Mouse (Mus musculus) G1E (cell line): ENCODE measurements around the gene 1810009A15Rik. TPM values are rescaled to one million over a fixed set of nuclear protein-coding genes. Genes with fewer than 3 reads are reported as not detected.

Source experiments
- ATAC-seq: 2 replicates; pipeline ENCODE4 v1.8.0; 2016; ENCODE audit warnings: mild to moderate bottlenecking; ENCODE audit not compliant: insufficient number of reproducible peaks, poor library complexity, low FRiP score, severe bottlenecking; ENCODE audit errors: extremely low read depth
- DNase-seq: peaks from one replicate; pipeline ENCODE4 v3.0.0; 2012; ENCODE audit warnings: low spot score
- H3K27me3 ChIP-seq: 2 replicates; pipeline ENCODE4 v1.6.1; 2012; ENCODE audit warnings: mild to moderate bottlenecking, low read length, inconsistent platforms; ENCODE audit not compliant: insufficient read depth
- H3K36me3 ChIP-seq: replicated peaks from 2 replicates; pipeline ENCODE3; 2012; ENCODE audit warnings: mild to moderate bottlenecking, inconsistent platforms
- H3K4me1 ChIP-seq: 2 replicates; pipeline ENCODE4 v1.6.1; 2012; ENCODE audit warnings: low read depth, low read length, inconsistent platforms, mixed read lengths; ENCODE audit not compliant: insufficient read depth
- H3K4me3 ChIP-seq: 2 replicates; pipeline ENCODE4 v1.5.1; 2012; ENCODE audit warnings: low read depth, mild to moderate bottlenecking, inconsistent platforms, low read length, moderate library complexity, mixed read lengths
- H3K9me3 ChIP-seq: replicated peaks from 2 replicates; pipeline ENCODE4 v1.6.1; 2012; ENCODE audit warnings: inconsistent platforms
- CTCF ChIP-seq: IDR thresholded peaks from 2 replicates; pipeline ENCODE4 v1.5.1; 2012; ENCODE audit warnings: low read depth, low read length, inconsistent platforms, mixed read lengths
- GATA1 ChIP-seq: IDR thresholded peaks from 2 replicates; pipeline ENCODE4 v1.6.1; 2012; ENCODE audit warnings: borderline replicate concordance, low read length, inconsistent platforms, mixed read lengths
- GATA2 ChIP-seq: IDR thresholded peaks from 2 replicates; pipeline ENCODE4 v1.6.1; 2012; ENCODE audit warnings: low read depth, low read length, inconsistent platforms, borderline replicate concordance
- POLR2AphosphoS5 ChIP-seq: IDR thresholded peaks from 2 replicates; pipeline ENCODE4 v1.6.1; 2012; ENCODE audit warnings: low read depth, low read length, inconsistent platforms; ENCODE audit not compliant: insufficient replicate concordance
- TAL1 ChIP-seq: conservative IDR thresholded peaks from 2 replicates; pipeline ENCODE4 v1.6.1; 2012; ENCODE audit warnings: low read depth, low read length, inconsistent platforms, mixed read lengths
- polyA plus RNA-seq: library from polyadenylated mRNA; stranded (reverse); fragments of >175 nt; gene quantifications from 2 replicates; pipeline ENCODE4 v1.2.3, GENCODE M21; 2012
- total RNA-seq, 2 experiments: library from RNA; stranded (forward) in 1 of 2; stranded (reverse) in 1 of 2; fragments of 200-1000 nt in 1 of 2; fragments of >200 nt in 1 of 2; fragmentation: Nextera tagmentation in 1 of 2; gene quantifications; 2 replicates each; pipeline ENCODE4 v1.2.3; 2014 to 2017

Gene 1810009A15Rik
- total RNA-seq (2014; fragmentation: Nextera tagmentation), result 53.0 and 65.4 TPM in 2 replicates
- total RNA-seq (2017), result 84.9 and 104 TPM in 2 replicates
- 66.1 and 85.7 TPM in 2 replicates for polyA plus RNA-seq

DNA sequence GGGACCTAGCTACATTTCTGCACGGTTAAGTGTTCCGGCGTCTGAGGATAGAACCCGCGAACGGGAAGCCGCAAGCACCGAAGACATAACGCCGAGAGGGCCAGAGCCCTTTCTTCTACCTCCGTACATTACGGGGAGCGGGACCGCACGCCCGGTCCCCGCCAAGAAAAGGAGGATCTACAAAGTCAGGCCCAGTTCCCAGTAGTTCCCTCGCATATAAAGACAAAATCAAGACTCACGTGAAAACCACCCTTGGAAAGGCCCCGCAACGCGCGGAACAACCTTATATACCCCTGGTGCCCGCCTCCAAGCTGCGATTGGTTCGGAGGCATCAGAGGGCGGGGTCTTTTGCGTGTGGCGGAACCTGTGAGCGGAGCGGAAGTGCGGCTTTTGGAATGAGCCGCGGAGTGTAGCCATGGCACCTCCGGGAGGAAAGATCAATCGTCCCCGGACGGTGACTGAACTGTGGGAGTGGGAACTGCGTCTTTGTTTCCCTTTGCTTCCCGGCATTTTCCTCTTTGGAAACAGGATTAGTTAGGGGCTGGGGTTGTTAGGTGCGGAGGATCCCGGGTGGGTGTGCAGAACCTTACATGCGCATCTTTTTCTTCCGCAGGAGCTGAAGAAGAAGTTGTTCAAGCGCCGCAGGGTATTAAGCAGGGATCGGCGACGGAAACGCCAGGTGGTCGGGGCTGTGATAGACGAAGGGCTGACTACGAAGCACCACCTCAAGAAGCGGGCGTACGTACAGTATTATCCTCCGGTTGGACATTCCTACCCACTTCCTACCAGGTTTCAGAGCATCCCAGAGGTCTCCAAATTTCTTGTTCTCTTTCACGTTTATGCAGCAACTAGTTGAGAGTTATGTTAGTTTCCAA is at the start of gene 1810009A15Rik, which contains the start of gene Gm49416:
Gene 1810009A15Rik, plus strand, starts transcription at position 343 of the 875 bp plus-strand sequence.
Gene Gm49416, plus strand, starts transcription at position 416 of the 875 bp plus-strand sequence.
- no peaks in the 10 kb centered on the region for H3K9me3 ChIP-seq
- H3K27me3 ChIP-seq, result no peaks in the 10 kb centered on the region
- ATAC-seq (peak; percentile 84), DNase-seq (peak; percentile 82)
- no peak for TF ChIP-seq CTCF
- 0 out of 2 replicates have a peak, but pooled peaks have one; percentile 64 for TF ChIP-seq POLR2AphosphoS5
- peaks cover 42% of the 10 kb centered on the region for H3K4me1 ChIP-seq
- H3K36me3 ChIP-seq, result peaks cover 28% of the 10 kb centered on the region
- peak within 1 kb of the TSS; percentile 78 for H3K4me3 ChIP-seq

DNA sequence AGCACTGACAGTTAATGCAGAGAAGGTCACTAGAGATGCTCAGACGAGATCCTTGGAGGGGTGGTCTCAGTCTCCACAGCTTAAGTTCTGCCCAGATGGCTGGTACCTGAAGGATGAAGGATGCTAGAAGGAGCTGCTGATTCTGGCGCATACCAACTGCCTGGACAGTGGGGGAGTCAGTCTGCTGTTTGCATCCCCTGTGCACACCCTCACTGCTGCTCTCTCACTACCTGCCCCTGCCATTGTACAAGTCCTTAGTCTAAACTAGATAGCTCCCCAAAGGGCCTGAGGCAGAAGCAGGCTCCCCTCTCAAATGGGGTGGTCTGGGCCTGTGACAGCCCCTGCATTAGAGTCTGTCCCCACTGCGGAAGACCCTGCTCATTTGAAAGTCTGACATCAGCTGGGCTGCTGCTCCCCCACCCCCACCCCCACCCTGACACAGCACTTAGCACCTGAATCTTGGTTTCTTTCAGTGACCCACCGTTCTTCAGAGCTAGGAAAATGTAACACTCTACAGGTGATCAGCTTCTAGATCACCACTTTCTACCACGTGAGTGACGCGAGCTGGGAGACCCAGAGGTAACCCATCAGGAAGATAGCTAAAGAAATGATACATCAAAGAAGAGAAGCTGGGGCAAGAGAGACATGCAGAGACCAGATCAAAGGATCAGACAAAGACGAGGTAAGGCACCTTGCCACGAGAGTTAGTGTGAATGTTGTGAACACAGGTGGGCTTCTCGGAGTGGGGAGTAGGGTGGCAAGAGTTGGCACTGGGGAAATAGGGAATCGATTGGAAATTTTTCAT is 49.3 kb upstream of the 1810009A15Rik start, which contains the start of gene Gng3:
Gene Gng3, minus strand, starts transcription at position 92 of the 805 bp plus-strand sequence.
- TF ChIP-seq CTCF (no peak), GATA1 (no peak), POLR2AphosphoS5 (no peak), GATA2 (no peak), TAL1 (no peak)
- Histone ChIP-seq H3K4me1 (peaks cover 3% of the 10 kb centered on the region; the same call in 1 of the 2 replicates), H3K9me3 (no peaks in the 10 kb centered on the region), H3K4me3 (no peak within 1 kb of the TSS), H3K36me3 (peaks cover 95% of the 10 kb centered on the region), H3K27me3 (no peaks in the 10 kb centered on the region)
- DNase-seq (no peak), ATAC-seq (no peak)

DNA sequence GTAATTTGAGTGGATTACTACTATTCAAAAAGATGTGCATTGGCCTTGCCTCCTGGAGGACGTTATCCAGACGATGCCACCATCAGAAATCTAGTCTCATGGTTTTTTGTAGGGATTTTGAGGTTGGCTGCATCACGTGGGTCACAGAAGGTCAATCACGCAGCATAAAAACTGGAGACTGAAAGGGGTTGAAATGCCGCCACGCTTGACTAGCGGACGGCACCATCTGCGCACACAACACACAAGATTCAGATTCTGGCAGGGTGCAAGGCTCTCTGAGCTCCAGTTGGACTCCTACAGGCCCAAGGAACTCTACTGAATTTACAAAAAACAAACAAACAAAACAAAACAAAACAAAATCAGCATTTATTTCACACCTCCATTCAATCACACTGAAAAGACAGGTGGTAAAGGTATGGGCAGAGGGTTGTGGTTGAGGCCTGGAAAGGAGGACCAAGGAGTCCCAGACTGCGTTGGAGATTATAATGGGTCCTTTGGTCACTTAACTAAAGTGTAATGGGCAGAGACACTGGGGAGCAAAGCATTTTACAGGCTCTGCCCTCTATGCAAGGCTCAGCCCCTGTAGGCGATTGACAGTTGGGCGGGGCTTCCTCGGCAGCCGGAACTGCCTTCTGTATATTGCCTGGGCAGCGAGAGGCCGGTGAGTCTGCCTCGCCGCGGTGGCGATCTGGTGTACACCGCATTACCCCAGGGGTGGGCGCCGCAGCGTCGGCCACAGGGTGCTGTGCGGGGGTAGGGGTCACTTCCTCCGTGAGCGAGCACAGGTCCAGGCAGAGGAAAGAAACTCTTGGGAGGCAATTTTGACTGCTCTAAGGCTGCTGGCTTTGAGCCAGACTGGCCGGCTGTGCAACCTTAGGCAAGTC is 48.5 kb upstream of the 1810009A15Rik start:
- H3K9me3 ChIP-seq, result no peaks in the 10 kb centered on the region
- TF ChIP-seq GATA1 (no peak), POLR2AphosphoS5 (no peak), TAL1 (no peak), CTCF (no peak), GATA2 (no peak)
- DNase-seq, result no peak
- ATAC-seq, result no peak
- H3K27me3 ChIP-seq, result no peaks in the 10 kb centered on the region
- peaks cover 94% of the 10 kb centered on the region for H3K36me3 ChIP-seq
- H3K4me1 ChIP-seq, result peaks cover 3% of the 10 kb centered on the region; the same call in 1 of the 2 replicates
- H3K4me3 ChIP-seq, result no peak overlapping the region

DNA sequence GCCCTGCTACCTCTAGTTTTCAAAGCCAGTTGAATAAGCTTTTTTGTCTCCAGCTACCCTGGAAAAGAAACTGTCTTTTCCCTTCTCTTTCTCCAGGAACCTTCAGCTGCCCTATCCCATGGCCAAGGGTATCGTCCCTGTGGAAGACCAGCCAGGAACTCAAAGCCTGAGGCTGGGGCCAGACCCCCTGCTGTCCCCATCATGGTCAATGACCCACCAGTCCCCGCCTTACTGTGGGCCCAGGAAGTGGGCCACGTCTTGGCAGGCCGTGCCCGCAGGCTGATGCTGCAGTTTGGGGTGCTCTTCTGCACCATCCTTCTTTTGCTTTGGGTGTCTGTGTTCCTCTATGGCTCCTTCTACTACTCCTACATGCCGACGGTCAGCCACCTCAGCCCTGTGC is 47.6 kb upstream of the 1810009A15Rik start:
- peaks cover 3% of the 10 kb centered on the region; the same call in 1 of the 2 replicates for H3K4me1 ChIP-seq
- TF ChIP-seq CTCF (no peak), POLR2AphosphoS5 (no peak), GATA2 (no peak), GATA1 (no peak), TAL1 (no peak)
- ATAC-seq, result no peak
- no peaks in the 10 kb centered on the region for H3K9me3 ChIP-seq
- no peak for DNase-seq
- H3K4me3 ChIP-seq, result no peak overlapping the region
- H3K36me3 ChIP-seq, result peaks cover 94% of the 10 kb centered on the region
- H3K27me3 ChIP-seq, result no peaks in the 10 kb centered on the region

DNA sequence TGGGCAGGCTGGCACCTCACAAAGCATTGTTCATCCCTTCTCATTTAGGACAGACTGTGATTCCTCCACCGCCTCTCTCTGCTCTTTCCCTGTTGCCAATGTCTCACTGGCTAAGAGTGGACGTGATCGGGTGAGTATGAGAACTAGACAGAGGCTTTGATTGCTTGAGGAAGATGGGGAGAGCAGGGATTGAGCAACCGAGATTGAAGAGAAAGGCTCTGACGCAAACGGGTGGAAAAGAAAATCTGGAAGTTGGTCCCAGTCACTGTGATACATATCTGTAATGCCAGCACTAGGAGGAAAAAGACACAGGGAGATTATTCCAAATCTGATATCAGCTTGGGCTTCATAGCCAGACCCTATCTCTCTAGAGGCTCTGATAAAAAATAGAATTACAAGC is 45.7 kb upstream of the 1810009A15Rik start:
- no peak for TF ChIP-seq GATA1
- Histone ChIP-seq H3K4me1 (peaks cover 7% of the 10 kb centered on the region; the same call in 1 of the 2 replicates), H3K4me3 (no peak overlapping the region), H3K27me3 (no peaks in the 10 kb centered on the region), H3K36me3 (peaks cover 94% of the 10 kb centered on the region), H3K9me3 (no peaks in the 10 kb centered on the region)
- no peak for DNase-seq
- no peak for ATAC-seq
